Mouse (Mus musculus): Measurements from ENCODE around the gene Zfp385a. TPM values are rescaled to one million over a fixed set of nuclear protein-coding genes. Genes with fewer than 3 reads are reported as not detected.

Zfp385a gene
- polyA plus RNA-seq, 1 experiment from 2014 or later = 14.4 TPM

- 10% methylated on average over 6 of the region's 6 CpGs for WGBS
- Histone ChIP-seq H3K4me3 (replicated peaks) (no peak overlapping the region), H3K27me3 (no peaks in the 10 kb centered on the region), H3K9me3 (replicated peaks) (no peaks in the 10 kb centered on the region), H3K9ac (no peak overlapping the region), H3K4me2 (peak overlapping the region; percentile 67; the same call in 1 of the 2 replicates), H3K36me3 (peaks cover 11% of the 10 kb centered on the region), H3K4me1 (peaks cover 94% of the 10 kb centered on the region), H3K27ac (peak overlapping the region; percentile 98)
- ATAC-seq (replicated peaks; ENCODE audit: low FRiP score) = no peak
These were observed 37.4 kb downstream of the Zfp385a start for GRCm38 (mm10) chr15:103302341-103303021.

- Histone ChIP-seq H3K9me3 (replicated peaks) (no peaks in the 10 kb centered on the region), H3K27ac (peak overlapping the region; percentile 98), H3K4me1 (peaks cover 94% of the 10 kb centered on the region), H3K4me3 (replicated peaks) (no peak overlapping the region), H3K27me3 (no peaks in the 10 kb centered on the region), H3K9ac (no peak overlapping the region), H3K4me2 (peak overlapping the region; percentile 67; the same call in 1 of the 2 replicates), H3K36me3 (peaks cover 18% of the 10 kb centered on the region)
- 17% methylated on average over 5 of the region's 5 CpGs for WGBS
- ATAC-seq (replicated peaks; ENCODE audit: low FRiP score) = 0 out of 2 replicates have a peak, but pooled peaks have one; percentile 6
These were observed 38.1 kb downstream of the Zfp385a start for GRCm38 (mm10) chr15:103301547-103302340.

GRCm38 (mm10) chr15:103301046-103301445 lies 38.8 kb downstream of the Zfp385a start:
- peak overlapping the region; percentile 98 for H3K27ac ChIP-seq
- no peak for ATAC-seq (replicated peaks; ENCODE audit: low FRiP score)
- H3K27me3 ChIP-seq = no peaks in the 10 kb centered on the region
- H3K36me3 ChIP-seq = peaks cover 24% of the 10 kb centered on the region
- H3K9ac ChIP-seq = 0 out of 2 replicates have a peak overlapping the region, but pooled peaks have one; percentile 0
- H3K4me2 ChIP-seq = peak overlapping the region; percentile 49; the same call in 1 of the 2 replicates
- H3K4me1 ChIP-seq = peaks cover 94% of the 10 kb centered on the region
- no peak overlapping the region for H3K4me3 ChIP-seq (replicated peaks)
- 10% methylated on average over 2 of the region's 2 CpGs for whole genome bisulfite sequencing
- H3K9me3 ChIP-seq (replicated peaks) = no peaks in the 10 kb centered on the region

GRCm38 (mm10) chr15:103300560-103300959 lies 39.3 kb downstream of the Zfp385a start:
- H3K27ac ChIP-seq = peak overlapping the region; percentile 98
- H3K9ac ChIP-seq = peak overlapping the region; percentile 0; the same call in 1 of the 2 replicates
- H3K9me3 ChIP-seq (replicated peaks) = no peaks in the 10 kb centered on the region
- H3K27me3 ChIP-seq = no peaks in the 10 kb centered on the region
- peak overlapping the region; percentile 20 for H3K4me3 ChIP-seq (replicated peaks)
- H3K4me1 ChIP-seq = peaks cover 94% of the 10 kb centered on the region
- ATAC-seq (replicated peaks; ENCODE audit: low FRiP score) = no peak
- peaks cover 24% of the 10 kb centered on the region for H3K36me3 ChIP-seq
- peak overlapping the region; percentile 49 for H3K4me2 ChIP-seq
- 14% methylated on average over 2 of the region's 2 CpGs for WGBS

- H3K36me3 ChIP-seq = peaks cover 24% of the 10 kb centered on the region
- peak; percentile 10 for ATAC-seq (replicated peaks; ENCODE audit: low FRiP score)
- H3K4me3 ChIP-seq (replicated peaks) = peak overlapping the region; percentile 20
- peak overlapping the region; percentile 49 for H3K4me2 ChIP-seq
- peak overlapping the region; percentile 0; the same call in 1 of the 2 replicates for H3K9ac ChIP-seq
- H3K27ac ChIP-seq = peak overlapping the region; percentile 98
- WGBS = 9% methylated on average over 18 of the region's 18 CpGs
- peaks cover 97% of the 10 kb centered on the region for H3K4me1 ChIP-seq
- H3K27me3 ChIP-seq = no peaks in the 10 kb centered on the region
- no peaks in the 10 kb centered on the region for H3K9me3 ChIP-seq (replicated peaks)
These were observed 39.8 kb downstream of the Zfp385a start for GRCm38 (mm10) chr15:103300067-103300471.

- Histone ChIP-seq H3K4me2 (peak overlapping the region; percentile 49), H3K4me3 (replicated peaks) (peak overlapping the region; percentile 20), H3K27ac (peak overlapping the region; percentile 98), H3K27me3 (no peaks in the 10 kb centered on the region), H3K36me3 (peaks cover 24% of the 10 kb centered on the region), H3K4me1 (peaks cover 95% of the 10 kb centered on the region), H3K9ac (peak overlapping the region; percentile 0; the same call in 1 of the 2 replicates), H3K9me3 (replicated peaks) (no peaks in the 10 kb centered on the region)
- no peak for ATAC-seq (replicated peaks; ENCODE audit: low FRiP score)
- 31% methylated on average over 8 of the region's 8 CpGs for WGBS
These were observed 40.2 kb downstream of the Zfp385a start for GRCm38 (mm10) chr15:103299644-103300043.

- H3K4me3 ChIP-seq (replicated peaks) = no peak overlapping the region
- H3K27ac ChIP-seq = peak overlapping the region; percentile 98
- WGBS = 55% methylated on average over 5 of the region's 5 CpGs
- H3K9me3 ChIP-seq (replicated peaks) = no peaks in the 10 kb centered on the region
- peaks cover 89% of the 10 kb centered on the region for H3K4me1 ChIP-seq
- H3K36me3 ChIP-seq = peaks cover 24% of the 10 kb centered on the region
- H3K9ac ChIP-seq = no peak overlapping the region; the same call in 1 of the 2 replicates
- H3K27me3 ChIP-seq = no peaks in the 10 kb centered on the region
- 0 out of 2 replicates have a peak overlapping the region, but pooled peaks have one; percentile 49 for H3K4me2 ChIP-seq
- ATAC-seq (replicated peaks; ENCODE audit: low FRiP score) = no peak
These were observed 40.9 kb downstream of the Zfp385a start for GRCm38 (mm10) chr15:103298861-103299616.

GRCm38 (mm10) chr15:103298026-103298425 lies 41.9 kb downstream of the Zfp385a start:
- no peak for ATAC-seq (replicated peaks; ENCODE audit: low FRiP score)
- Histone ChIP-seq H3K27me3 (no peaks in the 10 kb centered on the region), H3K9ac (0 out of 2 replicates have a peak overlapping the region, but pooled peaks have one; percentile 2), H3K4me1 (peaks cover 79% of the 10 kb centered on the region), H3K27ac (peak overlapping the region; percentile 98), H3K36me3 (peaks cover 34% of the 10 kb centered on the region), H3K4me3 (replicated peaks) (0 out of 2 replicates have a peak overlapping the region, but pooled peaks have one; percentile 4), H3K9me3 (replicated peaks) (no peaks in the 10 kb centered on the region), H3K4me2 (peak overlapping the region; percentile 19; the same call in 1 of the 2 replicates)
- WGBS = 59% methylated on average over 3 of the region's 3 CpGs

GRCm38 (mm10) chr15:103297313-103297712 lies 42.6 kb downstream of the Zfp385a start:
- peaks cover 42% of the 10 kb centered on the region for H3K36me3 ChIP-seq
- WGBS = 33% methylated on average over 6 of the region's 6 CpGs

GRCm38 (mm10) chr15:103295851-103296250 lies 44.0 kb downstream of the Zfp385a start:
- Histone ChIP-seq H3K27ac (peak overlapping the region; percentile 98), H3K9ac (no peak overlapping the region), H3K27me3 (no peaks in the 10 kb centered on the region), H3K4me3 (replicated peaks) (no peak overlapping the region), H3K36me3 (peaks cover 55% of the 10 kb centered on the region), H3K9me3 (replicated peaks) (no peaks in the 10 kb centered on the region), H3K4me1 (peaks cover 63% of the 10 kb centered on the region), H3K4me2 (no peak overlapping the region)
- WGBS = 9% methylated on average over 5 of the region's 5 CpGs
- ATAC-seq (replicated peaks; ENCODE audit: low FRiP score) = no peak; the same call in 1 of the 2 replicates

More at GRCm38 (mm10) chr15:103297313-103297712, 42.6 kb downstream of the Zfp385a start:
- Histone ChIP-seq H3K4me2 (peak overlapping the region; percentile 19; the same call in 1 of the 2 replicates), H3K4me3 (replicated peaks) (no peak overlapping the region), H3K27ac (peak overlapping the region; percentile 98), H3K9ac (no peak overlapping the region), H3K4me1 (peaks cover 72% of the 10 kb centered on the region), H3K27me3 (no peaks in the 10 kb centered on the region), H3K9me3 (replicated peaks) (no peaks in the 10 kb centered on the region)
- no peak for ATAC-seq (replicated peaks; ENCODE audit: low FRiP score)

- no peaks in the 10 kb centered on the region for H3K9me3 ChIP-seq (replicated peaks)
- H3K4me3 ChIP-seq (replicated peaks) = no peak overlapping the region
- no peaks in the 10 kb centered on the region for H3K27me3 ChIP-seq
- no peak for ATAC-seq (replicated peaks; ENCODE audit: low FRiP score)
- H3K9ac ChIP-seq = no peak overlapping the region
- H3K36me3 ChIP-seq = peaks cover 62% of the 10 kb centered on the region
- H3K4me2 ChIP-seq = no peak overlapping the region
- 63% methylated on average over 2 of the region's 2 CpGs for WGBS
- peak overlapping the region; percentile 37; the same call in 1 of the 2 replicates for H3K27ac ChIP-seq
- peaks cover 61% of the 10 kb centered on the region for H3K4me1 ChIP-seq
These were observed 45.2 kb downstream of the Zfp385a start for GRCm38 (mm10) chr15:103294649-103295048.
